Comparison of ENCODE assay signal across 24 mouse cellular contexts in genomic region chr8:123077213-123077612, GRCm38 (mm10). TPM values are rescaled to one million over a fixed set of nuclear protein-coding genes. Genes with fewer than 3 reads are reported as not detected.
A peak's percentile ranks its signal among the peaks of the same experiment; 100 is the strongest.
DNase-seq lines count a peak whose midpoint lies in the region; ATAC-seq and TF ChIP-seq lines count a peak whose summit lies in the region.
"Had no signal": no experiment of that assay in that cellular context is flagged by ENCODE, and none has a peak within 500 bp of the region (broad histone marks: within the 10 kb centered on the region; RNA-seq: fewer than 3 reads in every experiment).

No protein-coding gene starts in this region.

- 68% methylated on average over 6 of the region's 6 CpGs for WGBS in heart, embryonic 12.5 days
- 70% methylated on average over 6 of the region's 6 CpGs for WGBS in heart, embryonic 11.5 days (ENCODE audit: insufficient replicate concordance)
- 72% methylated on average over 6 of the region's 6 CpGs for WGBS in intestine, embryonic 16.5 days
- 51% methylated on average over 6 of the region's 6 CpGs for WGBS in liver, embryonic 14.5 days (ENCODE audit: insufficient replicate concordance)

- no peak overlapping the region for H3K27ac ChIP-seq in heart, embryonic 12.5 days (ENCODE audit: poor library complexity, severe bottlenecking)
- no peak overlapping the region for H3K27ac ChIP-seq in heart, embryonic 11.5 days (ENCODE audit: low read depth, low read length)
- H3K27ac ChIP-seq in intestine, embryonic 16.5 days (ENCODE audit: low read length) = no peak overlapping the region
- H3K27ac ChIP-seq in liver, embryonic 14.5 days = no peak overlapping the region
- H3K27ac ChIP-seq: embryonic facial prominence, embryonic 15.5 days; midbrain, embryonic 15.5 days; stomach, embryonic 15.5 days had no signal

- peaks cover 92% of the 10 kb centered on the region for H3K36me3 ChIP-seq in heart, embryonic 12.5 days
- H3K36me3 ChIP-seq in heart, embryonic 11.5 days (ENCODE audit: control insufficient read depth, insufficient read depth, low read length) = peaks cover 33% of the 10 kb centered on the region
- H3K36me3 ChIP-seq in intestine, embryonic 16.5 days (ENCODE audit: control insufficient read depth, insufficient read depth, low read length) = peaks cover 37% of the 10 kb centered on the region
- peaks cover 12% of the 10 kb centered on the region for H3K36me3 ChIP-seq in liver, embryonic 14.5 days (replicated peaks; ENCODE audit: control insufficient read depth, insufficient read depth, low read depth)

- H3K9me3 ChIP-seq in heart, embryonic 12.5 days (replicated peaks) = no peaks in the 10 kb centered on the region
- H3K9me3 ChIP-seq in heart, embryonic 11.5 days (replicated peaks; ENCODE audit: control insufficient read depth, low read length) = no peaks in the 10 kb centered on the region
- H3K9me3 ChIP-seq in intestine, embryonic 16.5 days (ENCODE audit: control insufficient read depth, low read length) = no peaks in the 10 kb centered on the region
- H3K9me3 ChIP-seq in liver, embryonic 14.5 days (ENCODE audit: control insufficient read depth, low read length) = no peaks in the 10 kb centered on the region
- H3K9me3 ChIP-seq: embryonic facial prominence, embryonic 15.5 days; midbrain, embryonic 15.5 days; stomach, embryonic 15.5 days had no signal

- H3K4me3 ChIP-seq in heart, embryonic 12.5 days = no peak overlapping the region
- H3K4me3 ChIP-seq in heart, embryonic 11.5 days (ENCODE audit: low read depth, low read length) = no peak overlapping the region
- H3K4me3 ChIP-seq in intestine, embryonic 16.5 days (ENCODE audit: low read length) = no peak overlapping the region
- H3K4me3 ChIP-seq in liver, embryonic 14.5 days (ENCODE audit: insufficient read depth in 1 of 2, low read depth in 2 of 2, low read length in 2 of 2) = no peak overlapping the region
- H3K4me3 ChIP-seq: embryonic facial prominence, embryonic 15.5 days; midbrain, embryonic 15.5 days; stomach, embryonic 15.5 days had no signal

- intact Hi-C loops in left cerebral cortex, postnatal 25 days (cut with DNase I) = no loop called here

- H3K27me3 ChIP-seq in heart, embryonic 12.5 days (replicated peaks) = no peaks in the 10 kb centered on the region
- no peaks in the 10 kb centered on the region for H3K27me3 ChIP-seq in heart, embryonic 11.5 days (ENCODE audit: control insufficient read depth, insufficient read depth, low read length)
- no peaks in the 10 kb centered on the region for H3K27me3 ChIP-seq in intestine, embryonic 16.5 days (replicated peaks; ENCODE audit: control insufficient read depth, insufficient read depth, low read length)
- H3K27me3 ChIP-seq in liver, embryonic 14.5 days (ENCODE audit: control insufficient read depth, insufficient read depth, low read length) = no peaks in the 10 kb centered on the region
- H3K27me3 ChIP-seq: embryonic facial prominence, embryonic 15.5 days; midbrain, embryonic 15.5 days; stomach, embryonic 15.5 days had no signal

- H3K9ac ChIP-seq in heart, embryonic 12.5 days = no peak overlapping the region
- no peak overlapping the region for H3K9ac ChIP-seq in heart, embryonic 11.5 days (ENCODE audit: low read depth, low read length)
- H3K9ac ChIP-seq in intestine, embryonic 16.5 days (ENCODE audit: low read depth, low read length) = no peak overlapping the region
- H3K9ac ChIP-seq in liver, embryonic 14.5 days (replicated peaks) = no peak overlapping the region
- H3K9ac ChIP-seq: embryonic facial prominence, embryonic 15.5 days; lung, embryonic 14.5 days; midbrain, embryonic 15.5 days; stomach, embryonic 15.5 days had no signal

- DNase-seq in liver, embryonic 14.5 days (ENCODE audit: low read depth in 3 of 3, low spot score in 3 of 3) = no peak
- no peak for DNase-seq in adrenal gland, adult (ENCODE audit: inconsistent age in 2 of 2, low spot score in 1 of 2)
- no peak for DNase-seq in left cerebral cortex, postnatal 25 days (ENCODE audit: low spot score in 2 of 2)
- DNase-seq in kidney, adult 9 months = no peak
- DNase-seq: adrenal gland, adult 8-10 months; cerebellum, adult 18-20 months; cerebellum, postnatal 14 days; gastrocnemius, postnatal 10 days; heart, adult 18-20 months; heart, postnatal 4 days; kidney, adult 11 months; layer of hippocampus, adult 9-11 months; lung, embryonic 14.5 days; right cerebral cortex, adult 18-20 months; thymus, adult 18-20 months; thymus, postnatal 4 days had no signal

- no peak for TF ChIP-seq CTCF in liver, embryonic 14.5 days (IDR thresholded peaks at IDR 0.05; ENCODE audit: low read depth)

- TF ChIP-seq EP300 in liver, embryonic 14.5 days (IDR thresholded peaks at IDR 0.05; ENCODE audit: low read depth) = no peak

- peaks cover 12% of the 10 kb centered on the region; the same call in 1 of the 2 replicates for H3K4me1 ChIP-seq in heart, embryonic 12.5 days (replicated peaks)
- no peaks in the 10 kb centered on the region for H3K4me1 ChIP-seq in heart, embryonic 11.5 days (ENCODE audit: control insufficient read depth, insufficient read depth, low read length)
- H3K4me1 ChIP-seq in intestine, embryonic 16.5 days (ENCODE audit: control insufficient read depth, insufficient read depth, low read length) = no peaks in the 10 kb centered on the region
- H3K4me1 ChIP-seq in liver, embryonic 14.5 days (replicated peaks; ENCODE audit: control insufficient read depth in 2 of 2, insufficient read depth in 2 of 2, low read length in 1 of 2) = peaks cover 0 to 4% of the 10 kb centered on the region in 2 experiments; a peak in 2 of 4 replicates
- H3K4me1 ChIP-seq: embryonic facial prominence, embryonic 15.5 days; midbrain, embryonic 15.5 days; stomach, embryonic 15.5 days had no signal

- H3K4me2 ChIP-seq in heart, embryonic 12.5 days = no peak overlapping the region
- no peak overlapping the region for H3K4me2 ChIP-seq in heart, embryonic 11.5 days
- no peak overlapping the region for H3K4me2 ChIP-seq in intestine, embryonic 16.5 days (ENCODE audit: low read depth, low read length)
- no peak overlapping the region for H3K4me2 ChIP-seq in liver, embryonic 14.5 days (ENCODE audit: low read depth)
- H3K4me2 ChIP-seq: embryonic facial prominence, embryonic 15.5 days; lung, embryonic 14.5 days; midbrain, embryonic 15.5 days; stomach, embryonic 15.5 days had no signal

- peak; percentile 48; the same call in 1 of the 2 replicates for ATAC-seq in heart, embryonic 12.5 days (ENCODE audit: insufficient number of reproducible peaks, low FRiP score)
- no peak for ATAC-seq in heart, embryonic 11.5 days (replicated peaks; ENCODE audit: insufficient number of reproducible peaks, low FRiP score, low TSS enrichment)
- peak; percentile 76 for ATAC-seq in intestine, embryonic 16.5 days
- ATAC-seq in liver, embryonic 14.5 days (ENCODE audit: insufficient read depth) = peak; percentile 53; the same call in 1 of the 2 replicates
- ATAC-seq: forebrain, embryonic 14.5 days; hindbrain, embryonic 16.5 days; midbrain, embryonic 15.5 days had no signal

RNA-seq across cellular contexts. Expression of gene Spg7, which starts 14.5 kb away (rescaled TPM):
- polyA plus RNA-seq in heart, embryonic 12.5 days (2016; fragmentation: Nextera tagmentation; extraction: Ambion mirVana) = 77.3 and 79.9 TPM in 2 replicates
- polyA plus RNA-seq in heart, embryonic 11.5 days (2014; fragmentation: Nextera tagmentation; extraction: Ambion mirVana) = 48.7 and 49.4 TPM in 2 replicates
- 54.4 and 55.6 TPM in 2 replicates for polyA plus RNA-seq in intestine, embryonic 16.5 days (2015; fragmentation: Nextera tagmentation; extraction: Ambion mirVana)
- polyA plus RNA-seq in liver, embryonic 14.5 days (2012; rRNA removed) = 19.0 and 26.0 TPM in 2 replicates
- 19.5 and 21.0 TPM in 2 replicates for polyA plus RNA-seq in liver, embryonic 14.5 days (2014; fragmentation: Nextera tagmentation; extraction: Ambion mirVana)
- total RNA-seq in left cerebral cortex, postnatal 25 days (2021) = 10 to 100 TPM; 64.3 to 68.6 TPM

RNA-seq across cellular contexts. Expression of gene Rpl13, which starts 24.9 kb away (rescaled TPM):
- 1,041 and 1,045 TPM in 2 replicates for polyA plus RNA-seq in heart, embryonic 12.5 days (2016; fragmentation: Nextera tagmentation; extraction: Ambion mirVana)
- polyA plus RNA-seq in heart, embryonic 11.5 days (2014; fragmentation: Nextera tagmentation; extraction: Ambion mirVana) = 1,217 and 1,331 TPM in 2 replicates
- 1,403 and 1,521 TPM in 2 replicates for polyA plus RNA-seq in intestine, embryonic 16.5 days (2015; fragmentation: Nextera tagmentation; extraction: Ambion mirVana)
- polyA plus RNA-seq in liver, embryonic 14.5 days (2012; rRNA removed) = 1,340 and 1,385 TPM in 2 replicates
- 1,145 and 1,179 TPM in 2 replicates for polyA plus RNA-seq in liver, embryonic 14.5 days (2014; fragmentation: Nextera tagmentation; extraction: Ambion mirVana)
- total RNA-seq in left cerebral cortex, postnatal 25 days (2021) = 100 to 1,000 TPM; 350 to 359 TPM

RNA-seq across cellular contexts. Expression of gene Ankrd11, which starts 35.1 kb away (rescaled TPM):
- polyA plus RNA-seq in heart, embryonic 12.5 days (2016; fragmentation: Nextera tagmentation; extraction: Ambion mirVana) = 62.4 and 64.8 TPM in 2 replicates
- 49.5 and 51.3 TPM in 2 replicates for polyA plus RNA-seq in heart, embryonic 11.5 days (2014; fragmentation: Nextera tagmentation; extraction: Ambion mirVana)
- 19.2 and 19.5 TPM in 2 replicates for polyA plus RNA-seq in intestine, embryonic 16.5 days (2015; fragmentation: Nextera tagmentation; extraction: Ambion mirVana)
- polyA plus RNA-seq in liver, embryonic 14.5 days (2012; rRNA removed) = 9.9 and 12.4 TPM in 2 replicates
- 10.8 and 18.5 TPM in 2 replicates for polyA plus RNA-seq in liver, embryonic 14.5 days (2014; fragmentation: Nextera tagmentation; extraction: Ambion mirVana)
- total RNA-seq in left cerebral cortex, postnatal 25 days (2021) = 100 to 1,000 TPM; 147 to 152 TPM

RNA-seq across cellular contexts. Expression of gene Cpne7, which starts 40.0 kb away (rescaled TPM):
- 0.18 and 0.24 TPM in 2 replicates for polyA plus RNA-seq in heart, embryonic 12.5 days (2016; fragmentation: Nextera tagmentation; extraction: Ambion mirVana)
- 0.27 and 0.31 TPM in 2 replicates for polyA plus RNA-seq in heart, embryonic 11.5 days (2014; fragmentation: Nextera tagmentation; extraction: Ambion mirVana)
- 0.78 and 0.93 TPM in 2 replicates for polyA plus RNA-seq in intestine, embryonic 16.5 days (2015; fragmentation: Nextera tagmentation; extraction: Ambion mirVana)
- 1.7 and 1.9 TPM in 2 replicates for polyA plus RNA-seq in liver, embryonic 14.5 days (2012; rRNA removed)
- 0.58 and 0.65 TPM in 2 replicates for polyA plus RNA-seq in liver, embryonic 14.5 days (2014; fragmentation: Nextera tagmentation; extraction: Ambion mirVana)
- total RNA-seq in left cerebral cortex, postnatal 25 days (2021) = 10 to 100 TPM; 47.5 to 62.6 TPM
